Mouse (Mus musculus) E14TG2a.4 (cell line): ENCODE data around the gene Fignl2.
A peak's percentile ranks its signal among the peaks of the same experiment; 100 is the strongest.

Experiments used
- H3K27me3 ChIP-seq: 2 replicates; pipeline ENCODE4 v1.6.1; 2014; ENCODE audit warnings: low read length, control low read depth; ENCODE audit not compliant: insufficient read depth
- H3K36me3 ChIP-seq: 2 replicates; pipeline ENCODE4 v1.6.1; 2014; ENCODE audit warnings: low read length, control low read depth; ENCODE audit not compliant: insufficient read depth
- H3K4me1 ChIP-seq: replicated peaks from 2 replicates; pipeline ENCODE4 v1.6.1; 2014; ENCODE audit warnings: low read depth, low read length, control low read depth
- H3K4me3 ChIP-seq: replicated peaks from 2 replicates; pipeline ENCODE4 v1.5.1; 2014; ENCODE audit warnings: mild to moderate bottlenecking, low read length
- H3K9me3 ChIP-seq: 2 replicates; pipeline ENCODE4 v1.6.1; 2014; ENCODE audit warnings: low read length, control low read depth
- CTCF ChIP-seq: conservative IDR thresholded peaks from 2 replicates; pipeline ENCODE4 v1.5.1; 2014; ENCODE audit warnings: low read length
- NANOG ChIP-seq: IDR thresholded peaks from 2 replicates; pipeline ENCODE4 v1.6.1; 2014; ENCODE audit warnings: borderline replicate concordance, low read length, mixed read lengths
- POU5F1 ChIP-seq: IDR thresholded peaks from 2 replicates; pipeline ENCODE4 v1.6.1; 2014; ENCODE audit warnings: low read length, borderline replicate concordance

Fignl2 gene

GRCm38 (mm10) chr15:101097985-101098651, 19.8 kb upstream of the Fignl2 start:
- Histone ChIP-seq H3K4me3 (peak overlapping the region; percentile 62), H3K36me3 (no peaks in the 10 kb centered on the region), H3K27me3 (peaks cover 18% of the 10 kb centered on the region), H3K9me3 (no peaks in the 10 kb centered on the region; the same call in 1 of the 2 replicates), H3K4me1 (peaks cover 85% of the 10 kb centered on the region)
- TF ChIP-seq POU5F1 (no peak), NANOG (peak; percentile 8; the same call in 1 of the 2 replicates)

- H3K9me3 ChIP-seq = no peaks in the 10 kb centered on the region
- H3K27me3 ChIP-seq = peaks cover 23% of the 10 kb centered on the region
- H3K4me1 ChIP-seq = peaks cover 84% of the 10 kb centered on the region
- peak overlapping the region; percentile 73 for H3K4me3 ChIP-seq
- TF ChIP-seq CTCF (no peak), NANOG (no peak), POU5F1 (no peak)
- H3K36me3 ChIP-seq = no peaks in the 10 kb centered on the region
These were observed 17.0 kb upstream of the Fignl2 start for GRCm38 (mm10) chr15:101095392-101095791.

GRCm38 (mm10) chr15:101094979-101095378, 16.6 kb upstream of the Fignl2 start:
- Histone ChIP-seq H3K9me3 (no peaks in the 10 kb centered on the region), H3K4me1 (peaks cover 85% of the 10 kb centered on the region), H3K27me3 (peaks cover 27% of the 10 kb centered on the region), H3K4me3 (peak overlapping the region; percentile 73), H3K36me3 (no peaks in the 10 kb centered on the region)
- TF ChIP-seq CTCF (no peak), POU5F1 (no peak)

- H3K9me3 ChIP-seq = no peaks in the 10 kb centered on the region
- no peaks in the 10 kb centered on the region for H3K36me3 ChIP-seq
- H3K27me3 ChIP-seq = peaks cover 21% of the 10 kb centered on the region
- peaks cover 79% of the 10 kb centered on the region for H3K4me1 ChIP-seq
- TF ChIP-seq CTCF = no peak
- no peak for TF ChIP-seq NANOG
- TF ChIP-seq POU5F1 = no peak
- peak overlapping the region; percentile 73 for H3K4me3 ChIP-seq
These were observed 15.6 kb upstream of the Fignl2 start for GRCm38 (mm10) chr15:101093988-101094387.

GRCm38 (mm10) chr15:101092829-101093648, 14.7 kb upstream of the Fignl2 start:
- no peak for TF ChIP-seq NANOG
- TF ChIP-seq POU5F1 = no peak
- no peak for TF ChIP-seq CTCF
- H3K36me3 ChIP-seq = no peaks in the 10 kb centered on the region
- H3K9me3 ChIP-seq = no peaks in the 10 kb centered on the region

GRCm38 (mm10) chr15:101092121-101092828, 13.9 kb upstream of the Fignl2 start:
- no peaks in the 10 kb centered on the region for H3K36me3 ChIP-seq
- no peak for TF ChIP-seq NANOG
- TF ChIP-seq CTCF = no peak
- TF ChIP-seq POU5F1 = no peak
- H3K9me3 ChIP-seq = no peaks in the 10 kb centered on the region
- peaks cover 11% of the 10 kb centered on the region; the same call in 1 of the 2 replicates for H3K27me3 ChIP-seq
- H3K4me3 ChIP-seq = peak overlapping the region; percentile 73
- peaks cover 69% of the 10 kb centered on the region for H3K4me1 ChIP-seq

More at GRCm38 (mm10) chr15:101092829-101093648, 14.7 kb upstream of the Fignl2 start:
- H3K4me3 ChIP-seq = peak overlapping the region; percentile 73
- peaks cover 13% of the 10 kb centered on the region for H3K27me3 ChIP-seq
- peaks cover 77% of the 10 kb centered on the region for H3K4me1 ChIP-seq

- TF ChIP-seq CTCF (no peak), POU5F1 (no peak), NANOG (no peak)
- no peaks in the 10 kb centered on the region for H3K9me3 ChIP-seq
- H3K36me3 ChIP-seq = no peaks in the 10 kb centered on the region
- H3K27me3 ChIP-seq = peaks cover 16% of the 10 kb centered on the region; the same call in 1 of the 2 replicates
- peaks cover 62% of the 10 kb centered on the region for H3K4me1 ChIP-seq
- no peak overlapping the region for H3K4me3 ChIP-seq
These were observed 13.2 kb upstream of the Fignl2 start for GRCm38 (mm10) chr15:101091551-101091950.

GRCm38 (mm10) chr15:101088291-101088690, 9.9 kb upstream of the Fignl2 start:
- Histone ChIP-seq H3K4me1 (peaks cover 46% of the 10 kb centered on the region), H3K4me3 (no peak overlapping the region), H3K9me3 (no peaks in the 10 kb centered on the region), H3K27me3 (peaks cover 22% of the 10 kb centered on the region), H3K36me3 (no peaks in the 10 kb centered on the region)
- TF ChIP-seq NANOG (no peak), CTCF (no peak), POU5F1 (no peak)
